Mouse (Mus musculus) olfactory bulb, adult 2 months (tissue): Measurements from ENCODE around the gene Bckdk. TPM values are rescaled to one million over a fixed set of nuclear protein-coding genes. Genes with fewer than 3 reads are reported as not detected.

Experiments
- H3K27ac ChIP-seq: fragments of 200-500 bp; 2 replicates; pipeline ENCODE4 v1.5.1; 2012; ENCODE audit warnings: low read depth, low read length; ENCODE audit not compliant: insufficient read depth
- H3K4me1 ChIP-seq: fragments of 200-500 bp; 2 replicates; pipeline ENCODE4 v1.6.1; 2012; ENCODE audit warnings: low read length; ENCODE audit not compliant: control insufficient read depth, insufficient read depth
- H3K4me3 ChIP-seq: fragments of 200-500 bp; 2 replicates; pipeline ENCODE4 v1.5.1; 2012; ENCODE audit warnings: mild to moderate bottlenecking, low read depth, low read length, moderate library complexity; ENCODE audit not compliant: insufficient read depth
- CTCF ChIP-seq: fragments of 200-500 bp; IDR thresholded peaks from 2 replicates; pipeline ENCODE4 v1.5.1; 2012; ENCODE audit warnings: low read depth, mild to moderate bottlenecking, low read length, moderate library complexity; ENCODE audit not compliant: insufficient read depth
- POLR2A ChIP-seq: fragments of 200-500 bp; IDR thresholded peaks from 2 replicates; pipeline ENCODE4 v1.6.1; 2012; ENCODE audit warnings: mild to moderate bottlenecking, low read depth, low read length, moderate library complexity; ENCODE audit not compliant: insufficient read depth
- WGBS: fragments of 180-500 bp; shearing (Covaris S2); methylation state at CpG from one replicate; pipeline ENCODE4 v1.1.7; 2018; 5-methylcytosine and 5-hydroxymethylcytosine counted together
- polyA plus RNA-seq: library from polyadenylated mRNA; stranded (reverse); fragments of >200 nt; gene quantifications from 2 replicates; pipeline ENCODE4 v1.2.4, GENCODE M21; 2012; ENCODE audit warnings: low replicate concordance; ENCODE audit not compliant: missing spikeins, insufficient read depth, insufficient read length

Bckdk gene
- polyA plus RNA-seq, 1 experiment: not detected

GRCm38 (mm10) chr7:127926066-127926465, 22.2 kb downstream of the Bckdk start:
- WGBS: 86% methylated on average over 8 of the region's 8 CpGs
- no peak overlapping the region for H3K27ac ChIP-seq
- TF ChIP-seq POLR2A (no peak), CTCF (no peak)
- no peak overlapping the region for H3K4me3 ChIP-seq
- H3K4me1 ChIP-seq: no peaks in the 10 kb centered on the region

- 86% methylated on average over 11 of the region's 11 CpGs for WGBS
Measured at GRCm38 (mm10) chr7:127926846-127927245, 23.0 kb downstream of the Bckdk start.

DNA sequence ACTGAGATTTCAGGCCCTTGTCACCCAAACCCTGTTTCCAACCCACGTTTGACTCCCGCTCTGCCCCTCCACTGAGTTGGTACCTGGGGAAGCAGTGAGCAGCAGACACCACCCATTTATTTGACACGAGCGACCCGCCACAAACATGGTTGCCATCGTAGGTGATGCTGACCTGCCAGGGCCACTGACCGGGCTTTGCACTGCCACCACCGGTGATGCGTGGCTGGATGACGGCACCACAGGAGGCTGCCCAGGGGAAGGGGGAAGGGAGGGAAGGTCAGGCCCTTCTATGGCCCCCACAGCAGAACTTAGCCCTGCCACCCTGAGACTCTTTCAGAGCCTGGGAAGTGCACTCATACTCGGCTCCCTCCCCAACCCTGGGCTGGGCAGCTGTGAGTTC, 23.8 kb downstream of the Bckdk start:
- TF ChIP-seq CTCF: no peak
- no peak for TF ChIP-seq POLR2A
- WGBS: 85% methylated on average over 11 of the region's 11 CpGs
- no peak overlapping the region for H3K27ac ChIP-seq
- peaks cover 12% of the 10 kb centered on the region for H3K4me1 ChIP-seq
- H3K4me3 ChIP-seq: no peak overlapping the region

More at GRCm38 (mm10) chr7:127926846-127927245, 23.0 kb downstream of the Bckdk start:
- no peak overlapping the region for H3K27ac ChIP-seq
- TF ChIP-seq POLR2A: no peak
- TF ChIP-seq CTCF: no peak
- no peak overlapping the region for H3K4me3 ChIP-seq
- peaks cover 5% of the 10 kb centered on the region; the same call in 1 of the 2 replicates for H3K4me1 ChIP-seq

- Histone ChIP-seq H3K27ac (no peak overlapping the region), H3K4me3 (no peak overlapping the region), H3K4me1 (peaks cover 14% of the 10 kb centered on the region)
- 62% methylated on average over 5 of the region's 5 CpGs for WGBS
- TF ChIP-seq POLR2A (no peak), CTCF (no peak)
Measured at GRCm38 (mm10) chr7:127928596-127928995, 24.7 kb downstream of the Bckdk start.

GRCm38 (mm10) chr7:127929923-127930322, 26.0 kb downstream of the Bckdk start, which contains the start of gene Prss8:
Prss8 (minus strand) TSS chr7:127930104.
- WGBS: 34% methylated on average over 6 of the region's 6 CpGs
- peaks cover 14% of the 10 kb centered on the region for H3K4me1 ChIP-seq
- H3K4me3 ChIP-seq: no peak within 1 kb of the TSS

GRCm38 (mm10) chr7:127930636-127931035, 26.8 kb downstream of the Bckdk start:
- TF ChIP-seq POLR2A (no peak), CTCF (no peak)
- peaks cover 14% of the 10 kb centered on the region for H3K4me1 ChIP-seq
- H3K27ac ChIP-seq: no peak overlapping the region
- H3K4me3 ChIP-seq: no peak overlapping the region
- WGBS: 76% methylated on average over 5 of the region's 5 CpGs

More at GRCm38 (mm10) chr7:127929923-127930322, 26.0 kb downstream of the Bckdk start, which contains the start of gene Prss8:
- no peak within 1 kb of the TSS for H3K27ac ChIP-seq
- TF ChIP-seq CTCF (no peak), POLR2A (no peak)

- no peak for TF ChIP-seq POLR2A
- no peak for TF ChIP-seq CTCF
- H3K4me1 ChIP-seq: peaks cover 21% of the 10 kb centered on the region
- 35% methylated on average over 13 of the region's 13 CpGs for WGBS
- H3K27ac ChIP-seq: no peak overlapping the region
- no peak overlapping the region for H3K4me3 ChIP-seq
Measured at GRCm38 (mm10) chr7:127931351-127932135, 27.7 kb downstream of the Bckdk start.

DNA sequence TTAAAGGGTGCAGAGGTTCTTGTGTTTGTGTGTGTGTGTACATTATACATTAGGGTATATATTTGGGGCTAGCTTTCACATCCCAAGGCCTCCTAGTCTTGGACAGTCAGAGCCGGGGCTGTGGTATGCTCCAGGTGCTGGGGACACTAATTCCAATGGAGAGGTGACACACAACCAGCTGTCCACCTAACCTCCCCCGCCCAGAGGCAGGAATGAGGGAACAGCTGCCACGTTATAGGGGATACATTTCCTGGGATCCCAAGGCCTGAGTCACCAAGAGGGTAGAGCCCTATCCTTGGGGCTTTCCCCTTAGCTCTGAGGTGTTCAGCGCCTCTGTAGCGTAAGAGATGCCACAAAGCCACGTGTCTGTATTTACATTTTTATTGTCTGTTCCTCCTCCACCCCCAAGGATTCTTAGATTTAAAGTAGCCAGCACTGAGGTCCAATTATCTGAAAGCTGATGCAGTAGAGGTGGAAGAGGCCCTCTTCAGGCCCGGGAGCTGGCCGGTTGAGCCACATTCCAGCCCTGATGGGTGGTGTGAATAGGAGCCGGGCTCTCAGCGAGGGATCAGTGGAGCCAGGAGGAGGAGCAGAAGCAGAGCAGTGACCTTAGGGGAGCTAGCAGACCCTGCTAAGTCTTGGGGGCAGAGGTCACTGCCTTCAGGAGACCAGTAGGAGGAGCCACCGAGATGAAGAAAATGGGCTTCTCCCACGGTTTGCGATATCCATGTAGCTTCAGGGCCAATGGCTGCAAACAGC, 28.6 kb downstream of the Bckdk start:
- H3K4me3 ChIP-seq: no peak overlapping the region
- H3K27ac ChIP-seq: no peak overlapping the region
- H3K4me1 ChIP-seq: peaks cover 22% of the 10 kb centered on the region
- TF ChIP-seq POLR2A: no peak
- TF ChIP-seq CTCF: no peak
- WGBS: 45% methylated on average over 13 of the region's 13 CpGs

GRCm38 (mm10) chr7:127934075-127934474, 30.2 kb downstream of the Bckdk start:
- WGBS: 85% methylated on average over 5 of the region's 5 CpGs

More at GRCm38 (mm10) chr7:127934075-127934474, 30.2 kb downstream of the Bckdk start:
- TF ChIP-seq POLR2A: no peak
- no peak for TF ChIP-seq CTCF
- Histone ChIP-seq H3K4me1 (peaks cover 22% of the 10 kb centered on the region), H3K27ac (no peak overlapping the region), H3K4me3 (no peak overlapping the region)
